Mouse (Mus musculus) adrenal gland, postnatal 25 days (tissue): Measurements from ENCODE around the gene Tes. TPM values are rescaled to one million over a fixed set of nuclear protein-coding genes. Genes with fewer than 3 reads are reported as not detected.
"Not testable (repeated sequence)": the region's sequence is repeated elsewhere in the genome, so short reads cannot be mapped to it uniquely, and the experiment has no call there.

Experiments
- DNase-seq: peaks from one replicate; pipeline ENCODE4 v3.0.0; 2021; ENCODE audit warnings: mixed read lengths
- long read RNA-seq: library from polyadenylated mRNA; stranded (forward); transcript quantifications from one replicate; pipeline ENCODE4 v2.0.0, GENCODE M21; 2021
- total RNA-seq: library from RNA; stranded (reverse); gene quantifications from 2 replicates; pipeline ENCODE4 v1.2.3, GENCODE M21; 2021

The Tes gene
- total RNA-seq, result 8.7 and 11.1 TPM in 2 replicates
- long read RNA-seq, transcript Tes-202 (7 exons, 2,440 nt), result major isoform, 5 of 7 reads
- long read RNA-seq, partial matches to known transcripts, result 1 of 7 reads
- long read RNA-seq, other reads (novel, unspliced or antisense), result 1 of 7 reads

GRCm38 (mm10) chr6:17064936-17065790, at the start of gene Tes:
Tes (plus strand) TSS chr6:17065149.
- DNase-seq, result peak; percentile 77

- DNase-seq, result no peak
These were observed 39.1 kb upstream of the Tes start for GRCm38 (mm10) chr6:17025886-17026285.

GRCm38 (mm10) chr6:17027572-17027971, 37.4 kb upstream of the Tes start:
- DNase-seq, result no peak

GRCm38 (mm10) chr6:17028809-17029208, 36.1 kb upstream of the Tes start:
- DNase-seq, result no peak

- DNase-seq, result no peak
These were observed 32.7 kb upstream of the Tes start for GRCm38 (mm10) chr6:17032231-17032728.

GRCm38 (mm10) chr6:17034095-17034494, 30.9 kb upstream of the Tes start:
- no peak for DNase-seq

- DNase-seq, result no peak
These were observed 29.7 kb upstream of the Tes start for GRCm38 (mm10) chr6:17035228-17035627.

- no peak for DNase-seq
These were observed 13.4 kb upstream of the Tes start for GRCm38 (mm10) chr6:17051432-17052025.

- no peak for DNase-seq
These were observed 11.8 kb upstream of the Tes start for GRCm38 (mm10) chr6:17053028-17053660.

GRCm38 (mm10) chr6:17054781-17055180, 10.2 kb upstream of the Tes start:
- no peak for DNase-seq

GRCm38 (mm10) chr6:17055659-17056058, 9.3 kb upstream of the Tes start:
- no peak for DNase-seq

- no peak for DNase-seq
These were observed 5.4 kb upstream of the Tes start for GRCm38 (mm10) chr6:17059501-17059900.

- DNase-seq, result no peak
These were observed 4.8 kb upstream of the Tes start for GRCm38 (mm10) chr6:17060154-17060553.

- not testable (repeated sequence) for DNase-seq
These were observed 3.1 kb upstream of the Tes start for GRCm38 (mm10) chr6:17061826-17062225.

GRCm38 (mm10) chr6:17062366-17062765, 2.6 kb upstream of the Tes start:
- DNase-seq, result peak; percentile 20

GRCm38 (mm10) chr6:17065791-17066169, 831 bp downstream of the Tes start:
- peak; percentile 4 for DNase-seq

- no peak for DNase-seq
These were observed 1.4 kb downstream of the Tes start for GRCm38 (mm10) chr6:17066211-17066940.

- no peak for DNase-seq
These were observed 7.0 kb downstream of the Tes start for GRCm38 (mm10) chr6:17071899-17072298.

- DNase-seq, result no peak
These were observed 7.4 kb downstream of the Tes start for GRCm38 (mm10) chr6:17072338-17072737.

- no peak for DNase-seq
These were observed 8.0 kb downstream of the Tes start for GRCm38 (mm10) chr6:17072763-17073484.

- DNase-seq, result no peak
These were observed 12.3 kb downstream of the Tes start for GRCm38 (mm10) chr6:17077270-17077669.
